Mouse (Mus musculus): ENCODE results near the gene Accs. TPM values are rescaled to one million over a fixed set of nuclear protein-coding genes. Genes with fewer than 3 reads are reported as not detected.

Accs gene
- total RNA-seq (2021), result 1 to 10 TPM; 4.1 to 5.2 TPM
- long read RNA-seq, experiment 1, partial matches to known transcripts, result 0 of 1 reads
- long read RNA-seq, experiment 1, other reads (novel, unspliced or antisense), result 1 of 1 reads
- long read RNA-seq, experiment 2, partial matches to known transcripts, result 0 of 1 reads
- long read RNA-seq, experiment 2, other reads (novel, unspliced or antisense), result 1 of 1 reads

DNA sequence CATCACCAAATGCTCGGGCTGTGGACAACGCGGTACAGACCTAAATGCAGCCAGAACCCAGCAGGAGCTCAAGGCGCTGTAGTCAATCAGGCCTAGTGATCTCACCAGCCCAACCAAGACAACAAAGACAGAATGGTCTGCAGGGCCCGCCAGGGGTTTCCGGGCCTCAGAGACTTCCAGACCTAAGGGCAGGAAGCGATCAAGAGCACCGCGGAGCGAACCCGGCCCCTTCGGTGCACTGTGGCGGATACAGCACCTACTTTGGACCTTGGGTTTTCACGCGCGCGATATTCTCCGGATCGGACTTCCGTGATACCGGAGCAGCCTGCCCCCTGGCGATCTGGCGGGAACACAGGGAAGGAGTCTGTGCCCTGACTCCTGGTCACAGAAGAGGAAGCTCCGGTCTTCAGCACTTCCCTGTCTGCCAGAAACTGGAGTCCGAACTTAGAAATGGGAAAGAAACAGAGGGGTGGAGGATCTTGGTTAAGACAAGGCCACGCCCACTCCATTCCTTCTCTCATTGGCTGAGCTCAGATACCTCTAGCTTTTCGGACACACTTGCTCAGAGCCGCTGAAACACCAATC, at the start of gene Accs:
Accs (minus strand) TSS at position 439 of the 585 bp plus-strand sequence.
- peak; percentile 88 to 90 for DNase-seq

DNA sequence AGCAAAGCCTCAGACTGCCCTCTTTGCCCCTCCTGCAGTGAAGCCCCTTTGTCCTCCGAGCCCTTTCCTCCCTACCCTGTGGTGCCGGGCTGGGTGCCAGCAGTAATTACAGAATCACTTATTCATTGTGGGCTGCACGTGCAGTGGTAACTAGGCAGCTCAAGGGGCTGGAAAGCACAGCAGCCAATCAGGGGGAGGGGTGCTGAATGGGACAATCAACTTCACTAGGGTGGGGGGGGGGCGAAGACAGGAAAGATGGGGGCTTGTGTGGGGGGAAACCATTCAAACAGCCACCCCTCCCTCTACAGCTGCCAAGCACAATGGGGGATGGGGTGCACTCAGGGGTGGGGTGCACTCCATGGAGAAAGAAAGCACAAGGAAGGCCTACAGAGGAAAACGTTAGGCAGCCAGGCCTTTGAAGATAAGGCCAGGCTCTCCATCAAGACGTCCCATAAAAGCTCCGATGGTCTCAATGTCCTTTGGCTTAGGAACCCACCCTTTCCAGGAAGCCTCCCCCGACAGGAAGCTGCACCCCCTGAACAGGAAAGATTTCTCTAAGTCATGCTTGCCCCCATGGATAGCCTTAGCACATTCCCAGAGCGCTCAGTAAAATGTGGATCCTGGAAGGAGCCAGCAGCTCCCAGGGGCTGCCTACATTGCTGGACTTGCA, 42.0 kb upstream of the Accs start:
- DNase-seq, result peak in 1 of 2 experiments; percentile 26

DNA sequence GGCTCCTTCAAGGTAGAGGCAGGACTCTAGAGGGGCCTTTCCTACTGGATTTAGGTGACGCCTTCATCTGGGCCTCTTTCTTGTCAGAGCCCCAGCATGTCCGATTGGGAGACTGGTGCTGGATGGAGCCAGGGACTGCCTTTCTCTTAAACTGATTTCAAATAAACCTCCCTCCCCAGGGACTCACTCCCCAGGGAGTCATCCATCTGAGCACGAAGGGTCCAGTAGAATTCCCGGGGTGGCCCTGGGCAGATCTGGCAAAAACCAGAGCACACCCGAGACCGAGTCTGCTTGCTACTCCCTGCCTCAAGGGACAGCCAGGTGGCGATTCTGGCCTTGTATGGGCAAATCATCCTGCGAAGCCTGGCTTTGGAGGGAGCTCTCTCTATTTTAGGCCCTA, 40.4 kb upstream of the Accs start:
- no peak for DNase-seq

DNA sequence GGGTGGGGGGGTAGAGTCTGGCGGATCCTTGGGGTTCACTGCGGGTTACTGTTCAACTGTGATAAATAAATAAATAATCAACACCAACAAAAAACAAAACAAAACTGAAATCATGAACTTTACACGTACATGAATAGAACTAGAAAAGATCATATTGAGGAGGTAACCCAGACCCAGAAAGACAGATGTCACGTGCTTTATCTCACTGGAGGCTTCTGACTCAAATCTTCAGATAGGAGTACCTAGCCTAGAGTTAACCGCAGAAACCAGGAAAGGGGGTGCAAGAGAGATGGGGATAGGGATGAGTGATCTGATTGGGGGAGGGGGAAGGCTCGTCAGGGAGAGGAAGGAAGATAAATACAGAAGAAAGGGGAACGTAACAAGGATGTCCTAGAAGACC, 39.3 kb upstream of the Accs start:
- DNase-seq, result no peak

GRCm38 (mm10) chr2:93888366-93888765, 38.6 kb upstream of the Accs start:
- no peak for DNase-seq

GRCm38 (mm10) chr2:93887273-93887672, 37.5 kb upstream of the Accs start:
- DNase-seq, result no peak

DNA sequence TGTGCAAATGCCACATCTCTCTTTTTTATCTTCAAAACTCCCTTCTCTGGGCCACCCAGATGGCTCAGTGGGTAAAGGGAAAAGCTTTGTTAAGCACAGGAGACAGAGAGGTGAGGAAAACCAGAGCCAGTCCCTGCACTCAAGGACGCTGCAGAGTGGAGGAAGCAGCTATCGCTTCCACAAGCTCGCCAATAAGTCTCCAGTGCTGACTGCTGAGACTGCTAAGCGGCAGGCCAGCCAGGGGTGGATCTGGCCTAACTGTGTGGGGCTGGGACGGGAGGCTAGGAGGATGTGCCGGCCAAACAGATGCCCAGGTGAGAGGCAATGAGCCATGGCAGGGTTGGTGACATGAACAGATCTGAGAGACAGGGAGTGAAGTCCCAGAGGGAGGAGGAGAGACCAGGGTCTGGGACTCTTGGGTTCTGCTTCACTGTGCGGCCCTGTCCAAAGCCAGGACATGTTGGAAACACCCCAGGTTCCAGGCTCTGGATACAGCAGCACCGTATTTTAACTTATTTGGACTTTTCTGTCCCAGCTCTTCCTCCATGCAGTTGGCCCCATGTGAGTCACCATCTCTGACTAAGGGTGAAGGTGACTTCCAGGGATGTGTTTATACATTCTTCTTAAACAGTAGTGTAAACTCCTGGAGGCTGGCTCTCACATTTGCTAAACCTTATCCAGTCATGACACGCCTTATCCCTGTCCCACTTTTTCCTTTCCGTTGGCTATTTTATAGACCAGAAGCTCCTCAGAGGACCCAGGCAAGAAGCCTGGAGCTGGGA, 36.5 kb upstream of the Accs start:
- DNase-seq, result no peak

- no peak for DNase-seq
Measured at GRCm38 (mm10) chr2:93883066-93883465, 33.3 kb upstream of the Accs start.

- no peak for DNase-seq
Measured at GRCm38 (mm10) chr2:93881640-93882367, 32.1 kb upstream of the Accs start.

DNA sequence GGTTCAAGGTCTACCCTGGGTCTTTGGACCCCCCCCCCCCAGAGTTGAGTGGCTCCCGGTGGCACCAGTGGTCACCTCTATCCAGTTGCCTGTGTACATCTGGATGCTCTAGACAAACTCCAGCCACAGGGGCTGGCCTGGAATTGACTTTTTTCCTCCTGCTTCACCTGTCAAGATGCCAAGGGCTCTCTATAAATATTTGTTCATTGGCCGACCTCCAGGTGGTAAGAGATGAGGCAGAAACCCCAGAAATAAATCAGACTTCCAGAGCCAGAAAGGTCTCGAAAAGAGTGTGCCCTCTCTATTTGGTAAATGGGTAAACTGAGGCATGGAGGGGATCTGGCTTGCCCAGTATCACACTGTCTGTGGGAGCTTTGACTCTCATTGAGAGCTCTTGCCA, 31.2 kb upstream of the Accs start:
- DNase-seq, result no peak

- peak in 1 of 2 experiments; percentile 20 for DNase-seq
Measured at GRCm38 (mm10) chr2:93880450-93880849, 30.7 kb upstream of the Accs start.

DNA sequence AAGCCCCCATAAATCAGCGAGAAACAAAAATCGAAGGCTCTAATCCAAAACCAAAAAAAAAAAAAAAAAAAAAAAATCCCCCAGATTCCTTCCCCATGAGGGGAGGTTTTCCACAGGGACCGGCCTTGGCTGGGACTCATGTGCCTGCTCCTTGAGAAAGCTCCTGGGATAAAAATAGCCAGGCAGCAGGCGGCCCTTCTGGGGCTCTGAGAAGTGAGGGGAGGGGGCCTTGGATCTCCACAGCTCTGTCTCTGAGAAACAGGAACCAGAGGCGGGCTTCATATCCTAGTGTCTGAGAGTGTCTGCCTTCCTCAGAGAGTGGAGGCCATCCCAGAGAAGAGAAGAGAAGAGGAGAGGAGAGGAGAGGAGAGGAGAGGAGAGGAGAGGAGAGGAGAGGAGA, 27.3 kb upstream of the Accs start:
- DNase-seq, result peak; percentile 27 to 52

GRCm38 (mm10) chr2:93874606-93875005, 24.9 kb upstream of the Accs start:
- DNase-seq, result no peak

GRCm38 (mm10) chr2:93874227-93874514, 24.4 kb upstream of the Accs start:
- peak; percentile 40 to 69 for DNase-seq

GRCm38 (mm10) chr2:93873449-93874226, 23.9 kb upstream of the Accs start:
- DNase-seq, result no peak

- no peak for DNase-seq
Measured at GRCm38 (mm10) chr2:93872257-93872656, 22.5 kb upstream of the Accs start.

DNA sequence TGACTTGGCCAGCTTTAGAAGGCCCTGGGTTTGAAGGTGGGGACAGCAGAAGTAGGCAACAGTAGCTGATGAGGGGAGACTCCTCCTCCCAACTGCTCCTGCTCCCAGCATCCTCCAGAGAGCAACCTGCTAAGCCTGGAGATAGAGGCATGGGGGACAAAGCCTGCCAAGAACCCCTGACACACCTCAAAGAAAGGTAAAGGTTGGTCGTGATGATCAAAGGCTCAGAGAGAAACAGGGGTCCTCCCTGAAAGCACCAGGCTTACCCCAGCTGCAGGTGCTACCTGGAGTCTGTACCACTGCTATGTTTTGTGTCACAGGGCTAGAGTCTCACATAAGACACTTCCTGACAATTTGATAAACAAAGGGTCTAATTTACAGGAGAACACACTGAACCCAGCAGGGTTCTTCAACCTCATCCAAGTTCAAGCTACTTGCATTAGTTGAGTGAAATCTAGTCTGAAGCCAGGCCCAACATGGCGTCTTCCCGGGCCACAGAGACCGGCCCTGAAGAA, 21.7 kb upstream of the Accs start:
- DNase-seq, result no peak

GRCm38 (mm10) chr2:93870842-93871241, 21.1 kb upstream of the Accs start:
- peak; percentile 63 to 85 for DNase-seq

- DNase-seq, result no peak
Measured at GRCm38 (mm10) chr2:93869107-93869600, 19.4 kb upstream of the Accs start, which contains the start of gene Accsl. Gene Accsl, minus strand, starts transcription at chr2:93869157.

- no peak for DNase-seq
Measured at GRCm38 (mm10) chr2:93868566-93868965, 18.8 kb upstream of the Accs start.

GRCm38 (mm10) chr2:93863229-93863628, 13.5 kb upstream of the Accs start:
- no peak for DNase-seq
